In the genomic region with DNA sequence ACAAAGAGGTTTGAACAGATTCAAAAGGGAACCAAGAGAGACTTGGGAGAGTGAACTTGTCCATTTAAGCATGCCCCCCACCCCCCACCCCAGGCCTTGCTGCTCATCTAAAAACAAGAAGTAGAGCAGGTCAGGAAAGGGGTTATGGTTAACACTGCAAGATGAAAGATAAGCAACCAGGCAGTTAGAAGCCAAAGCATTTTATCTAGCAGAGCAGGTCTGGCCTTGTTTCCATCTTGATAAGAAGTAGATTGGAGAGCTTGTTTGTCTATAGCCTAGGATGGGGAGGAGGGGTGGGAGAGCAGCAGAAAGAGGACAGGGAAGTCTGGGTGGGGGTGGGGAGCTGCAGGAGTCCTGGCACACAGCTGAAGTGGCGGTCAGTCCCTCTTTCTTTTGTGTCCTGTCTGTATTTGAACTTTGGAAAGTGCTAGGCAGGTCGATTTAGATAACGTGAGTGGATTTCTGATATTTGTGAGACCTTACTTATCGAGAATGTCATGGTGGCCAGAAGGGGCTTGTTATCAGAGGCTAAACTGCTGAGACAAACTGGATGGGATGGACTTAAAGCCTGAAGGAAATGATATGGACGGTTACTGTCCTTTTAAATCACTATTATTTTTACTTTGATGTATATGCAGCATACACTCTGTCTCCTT, we compare ENCODE assay signal across 11 mouse cellular contexts.
A peak's percentile ranks its signal among the peaks of the same experiment; 100 is the strongest.
DNase-seq lines count a peak whose midpoint lies in the region; ATAC-seq and TF ChIP-seq lines count a peak whose summit lies in the region.
"Had no signal": no experiment of that assay in that cellular context is flagged by ENCODE, and none has a peak within 500 bp of the region (broad histone marks: within the 10 kb centered on the region; RNA-seq: fewer than 3 reads in every experiment).

No protein-coding gene starts in this region.

- H3K4me2 ChIP-seq in hindbrain, postnatal 0 days (ENCODE audit: low read depth, low read length): no peak overlapping the region
- H3K4me2 ChIP-seq in liver, embryonic 16.5 days (ENCODE audit: low read depth, low read length): peak overlapping the region; percentile 38
- no peak overlapping the region for H3K4me2 ChIP-seq in neural tube, embryonic 15.5 days
- H3K4me2 ChIP-seq: hindbrain, embryonic 12.5 days; limb, embryonic 13.5 days had no signal

- H3K4me3 ChIP-seq in hindbrain, embryonic 10.5 days: no peak overlapping the region
- no peak overlapping the region for H3K4me3 ChIP-seq in hindbrain, postnatal 0 days (ENCODE audit: low read length)
- H3K4me3 ChIP-seq in liver, embryonic 16.5 days (ENCODE audit: low read depth, low read length): no peak overlapping the region
- no peak overlapping the region for H3K4me3 ChIP-seq in neural tube, embryonic 15.5 days (replicated peaks)
- H3K4me3 ChIP-seq: hindbrain, embryonic 12.5 days; limb, embryonic 13.5 days had no signal

- WGBS in hindbrain, embryonic 10.5 days: 33% methylated on average over 5 of the region's 5 CpGs
- WGBS in hindbrain, postnatal 0 days: 39% methylated on average over 5 of the region's 5 CpGs
- WGBS in liver, embryonic 16.5 days (ENCODE audit: insufficient replicate concordance): under 1% methylated on average over 5 of the region's 5 CpGs
- 54% methylated on average over 5 of the region's 5 CpGs for WGBS in neural tube, embryonic 15.5 days

- intact Hi-C loops in left cerebral cortex, postnatal 25 days (cut with DNase I): no loop called here

- no peaks in the 10 kb centered on the region for H3K36me3 ChIP-seq in hindbrain, embryonic 10.5 days
- no peaks in the 10 kb centered on the region for H3K36me3 ChIP-seq in hindbrain, postnatal 0 days (ENCODE audit: insufficient read depth, low read length)
- H3K36me3 ChIP-seq in liver, embryonic 16.5 days (ENCODE audit: control insufficient read depth, insufficient read depth): no peaks in the 10 kb centered on the region
- H3K36me3 ChIP-seq in neural tube, embryonic 15.5 days: no peaks in the 10 kb centered on the region
- H3K36me3 ChIP-seq: hindbrain, embryonic 12.5 days; limb, embryonic 13.5 days had no signal

- no peaks in the 10 kb centered on the region for H3K27me3 ChIP-seq in hindbrain, embryonic 10.5 days (ENCODE audit: insufficient read depth, poor library complexity, severe bottlenecking)
- H3K27me3 ChIP-seq in hindbrain, postnatal 0 days (ENCODE audit: insufficient read depth, low read length): no peaks in the 10 kb centered on the region
- no peaks in the 10 kb centered on the region for H3K27me3 ChIP-seq in liver, embryonic 16.5 days (ENCODE audit: control insufficient read depth, insufficient read depth, low read depth, low read length)
- H3K27me3 ChIP-seq in neural tube, embryonic 15.5 days (replicated peaks): no peaks in the 10 kb centered on the region
- H3K27me3 ChIP-seq: hindbrain, embryonic 12.5 days; limb, embryonic 13.5 days had no signal

- H3K9ac ChIP-seq in hindbrain, postnatal 0 days (replicated peaks; ENCODE audit: low read length): no peak overlapping the region
- no peak overlapping the region for H3K9ac ChIP-seq in liver, embryonic 16.5 days (ENCODE audit: low read depth, low read length)
- H3K9ac ChIP-seq in neural tube, embryonic 15.5 days (replicated peaks): no peak overlapping the region
- H3K9ac ChIP-seq: hindbrain, embryonic 12.5 days; limb, embryonic 13.5 days had no signal

- ATAC-seq in hindbrain, postnatal 0 days: no peak
- ATAC-seq in liver, embryonic 16.5 days (ENCODE audit: low read depth): peak; percentile 71
- ATAC-seq in neural tube, embryonic 15.5 days (ENCODE audit: low FRiP score): no peak

- H3K9me3 ChIP-seq in hindbrain, embryonic 10.5 days: no peaks in the 10 kb centered on the region
- no peaks in the 10 kb centered on the region for H3K9me3 ChIP-seq in hindbrain, postnatal 0 days (ENCODE audit: low read length)
- H3K9me3 ChIP-seq in liver, embryonic 16.5 days (replicated peaks; ENCODE audit: control insufficient read depth, low read length): no peaks in the 10 kb centered on the region
- no peaks in the 10 kb centered on the region for H3K9me3 ChIP-seq in neural tube, embryonic 15.5 days (replicated peaks)
- H3K9me3 ChIP-seq: hindbrain, embryonic 12.5 days; limb, embryonic 13.5 days had no signal

- H3K27ac ChIP-seq in hindbrain, embryonic 10.5 days: peak overlapping the region; percentile 53; the same call in 1 of the 2 replicates
- no peak overlapping the region for H3K27ac ChIP-seq in hindbrain, postnatal 0 days
- H3K27ac ChIP-seq in liver, embryonic 16.5 days (ENCODE audit: low read length): peak overlapping the region; percentile 54; the same call in 1 of the 2 replicates
- H3K27ac ChIP-seq in neural tube, embryonic 15.5 days (replicated peaks): no peak overlapping the region
- H3K27ac ChIP-seq: hindbrain, embryonic 12.5 days; limb, embryonic 13.5 days had no signal

- DNase-seq in hindbrain, embryonic 10.5 days (ENCODE audit: low spot score): no peak
- DNase-seq in hindbrain, postnatal 0 days (ENCODE audit: low spot score): no peak
- DNase-seq in CD4-positive helper T cell, adult 2 months (ENCODE audit: low read depth, low spot score): peak; percentile 46
- peak; percentile 41 for DNase-seq in c-Kit-positive CD71-positive TER-119-positive erythroid progenitor cells, embryonic 14.5 days (ENCODE audit: low spot score)
- DNase-seq in left cerebral cortex, postnatal 25 days (ENCODE audit: low spot score in 2 of 2): no peak
- no peak for DNase-seq in lung, postnatal 25 days (ENCODE audit: low spot score)
- DNase-seq: cerebellum, adult 18-20 months had no signal

- TF ChIP-seq CTCF in hindbrain, postnatal 0 days (IDR thresholded peaks at IDR 0.05; ENCODE audit: low read depth): no peak

- H3K4me1 ChIP-seq in hindbrain, embryonic 10.5 days (replicated peaks): peaks cover 17% of the 10 kb centered on the region
- no peaks in the 10 kb centered on the region for H3K4me1 ChIP-seq in hindbrain, postnatal 0 days (ENCODE audit: insufficient read depth, low read length)
- H3K4me1 ChIP-seq in liver, embryonic 16.5 days (ENCODE audit: control insufficient read depth, low read depth, low read length): peaks cover 20% of the 10 kb centered on the region
- no peaks in the 10 kb centered on the region for H3K4me1 ChIP-seq in neural tube, embryonic 15.5 days
- H3K4me1 ChIP-seq: limb, embryonic 13.5 days had no signal

Comparison
In these comparisons a context has a peak if more than half of its experiments do, and no peak if none do; other contexts are left out.
1. H3K27ac ChIP-seq: peak in hindbrain, embryonic 10.5 days (single experiment) and liver, embryonic 16.5 days (single experiment); none in hindbrain, postnatal 0 days (single experiment) and neural tube, embryonic 15.5 days (single experiment).
2. DNase-seq: peak in CD4-positive helper T cell, adult 2 months (single experiment) and c-Kit-positive CD71-positive TER-119-positive erythroid progenitor cells, embryonic 14.5 days (single experiment); none in hindbrain, embryonic 10.5 days (single experiment), hindbrain, postnatal 0 days (single experiment), left cerebral cortex, postnatal 25 days (0 of 2) and lung, postnatal 25 days (single experiment).